Mouse (Mus musculus): ENCODE results near the gene Nrip1.

DNA sequence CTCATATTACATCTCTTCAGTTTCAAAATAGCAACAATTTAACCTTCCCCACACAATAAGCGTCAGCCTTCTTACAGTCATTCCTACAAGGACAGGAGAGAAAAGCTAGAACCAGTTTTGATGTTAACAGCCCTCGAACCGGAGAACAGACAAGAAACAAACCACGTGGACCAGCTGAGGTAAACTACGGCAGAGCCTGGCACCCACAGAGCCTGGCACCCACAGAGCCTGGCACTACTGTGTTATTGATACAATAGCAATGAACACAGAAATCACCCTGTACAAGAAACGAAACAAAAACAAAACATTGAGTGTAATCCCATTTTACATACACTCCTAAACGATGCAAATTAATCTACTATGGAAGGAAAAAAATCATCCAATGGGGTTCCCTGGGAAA lies 42.4 kb downstream of the Nrip1 start:
- TF ChIP-seq TAL1 (conservative IDR thresholded peaks at IDR 0.05; ENCODE audit: low read depth, low read length): no peak
- TF ChIP-seq GATA2 (IDR thresholded peaks at IDR 0.05; ENCODE audit: borderline replicate concordance, low read depth, low read length): no peak
